In genomic region chr7:92234476-92235202, GRCm38 (mm10) we compare ENCODE assay signal across 11 mouse cellular contexts.
DNase-seq lines count a peak whose midpoint lies in the region; ATAC-seq and TF ChIP-seq lines count a peak whose summit lies in the region.
"Had no signal": no experiment of that assay in that cellular context is flagged by ENCODE, and none has a peak within 500 bp of the region (broad histone marks: within the 10 kb centered on the region; RNA-seq: fewer than 3 reads in every experiment).

No protein-coding gene starts in this region.

- peak; percentile 51; the same call in 1 of the 2 replicates for TF ChIP-seq POLR2A in cortical plate, adult 2 months (IDR thresholded peaks at IDR 0.05; ENCODE audit: extremely low read depth, insufficient read depth, low read length)
- TF ChIP-seq POLR2A in lung, adult 2 months (IDR thresholded peaks at IDR 0.05; ENCODE audit: borderline replicate concordance, extremely low read depth, low read depth, low read length) = no peak

- peak overlapping the region; percentile 57 for H3K4me2 ChIP-seq in hindbrain, embryonic 15.5 days
- peak overlapping the region; percentile 58 for H3K4me2 ChIP-seq in neural tube, embryonic 12.5 days (replicated peaks)
- H3K4me2 ChIP-seq: intestine, embryonic 15.5 days; liver, embryonic 15.5 days had no signal

- H3K36me3 ChIP-seq in hindbrain, embryonic 15.5 days = no peaks in the 10 kb centered on the region
- no peaks in the 10 kb centered on the region for H3K36me3 ChIP-seq in neural tube, embryonic 12.5 days
- H3K36me3 ChIP-seq: intestine, embryonic 15.5 days; liver, embryonic 15.5 days had no signal

- DNase-seq in frontal cortex, postnatal 36 days (ENCODE audit: low spot score in 2 of 2) = peak; percentile 34 to 56
- no peak for DNase-seq in frontal cortex, postnatal 25 days (ENCODE audit: low spot score in 2 of 2)
- no peak for DNase-seq in lung, adult 2 months

- H3K9me3 ChIP-seq in hindbrain, embryonic 15.5 days = no peaks in the 10 kb centered on the region
- H3K9me3 ChIP-seq in neural tube, embryonic 12.5 days = no peaks in the 10 kb centered on the region
- H3K9me3 ChIP-seq: intestine, embryonic 15.5 days; liver, embryonic 15.5 days had no signal

- TF ChIP-seq CTCF in cortical plate, adult 2 months (IDR thresholded peaks at IDR 0.05; ENCODE audit: extremely low read depth, insufficient read depth, low read length) = no peak
- no peak for TF ChIP-seq CTCF in lung, adult 2 months (IDR thresholded peaks at IDR 0.05; ENCODE audit: insufficient read depth, low read length)

- peak; percentile 94 for ATAC-seq in hindbrain, embryonic 15.5 days (ENCODE audit: low FRiP score, low read depth)
- ATAC-seq in neural tube, embryonic 12.5 days (ENCODE audit: low FRiP score, low read depth) = peak; percentile 73
- no peak for ATAC-seq in activated CD4-positive, CD25-positive, alpha-beta regulatory T cell, adult 4 months
- no peak for ATAC-seq in megakaryocyte-erythroid progenitor cell, adult 5-6 weeks (replicated peaks; ENCODE audit: low FRiP score, low TSS enrichment, poor library complexity, severe bottlenecking)
- ATAC-seq: intestine, embryonic 15.5 days had no signal

- H3K4me1 ChIP-seq in cortical plate, adult 2 months (ENCODE audit: control insufficient read depth, insufficient read depth, low read length) = no peaks in the 10 kb centered on the region; the same call in 1 of the 2 replicates
- peaks cover 27% of the 10 kb centered on the region for H3K4me1 ChIP-seq in hindbrain, embryonic 15.5 days (replicated peaks)
- H3K4me1 ChIP-seq in neural tube, embryonic 12.5 days = peaks cover 14% of the 10 kb centered on the region
- H3K4me1 ChIP-seq in lung, adult 2 months (ENCODE audit: control insufficient read depth, insufficient read depth, low read length) = no peaks in the 10 kb centered on the region
- H3K4me1 ChIP-seq: intestine, embryonic 15.5 days; liver, embryonic 15.5 days had no signal

- H3K4me3 ChIP-seq in cortical plate, adult 2 months (ENCODE audit: insufficient read depth, low read length) = peak overlapping the region; percentile 55
- H3K4me3 ChIP-seq in hindbrain, embryonic 15.5 days = peak overlapping the region; percentile 50
- peak overlapping the region; percentile 32 for H3K4me3 ChIP-seq in neural tube, embryonic 12.5 days
- no peak overlapping the region for H3K4me3 ChIP-seq in lung, adult 2 months (replicated peaks; ENCODE audit: extremely low read depth, low read depth, low read length)
- H3K4me3 ChIP-seq: erythroblast, embryonic 14.5 days; intestine, embryonic 15.5 days; liver, embryonic 15.5 days had no signal

- 27% methylated on average over 11 of the region's 11 CpGs for WGBS in hindbrain, embryonic 15.5 days
- 47% methylated on average over 11 of the region's 11 CpGs for WGBS in neural tube, embryonic 12.5 days
- 69% methylated on average over 11 of the region's 11 CpGs for WGBS in lung, adult 2 months

- no peaks in the 10 kb centered on the region for H3K27me3 ChIP-seq in hindbrain, embryonic 15.5 days
- H3K27me3 ChIP-seq in neural tube, embryonic 12.5 days (replicated peaks) = no peaks in the 10 kb centered on the region
- H3K27me3 ChIP-seq: intestine, embryonic 15.5 days; liver, embryonic 15.5 days had no signal

- H3K9ac ChIP-seq in hindbrain, embryonic 15.5 days = peak overlapping the region; percentile 53
- 0 out of 2 replicates have a peak overlapping the region, but pooled peaks have one; percentile 35 for H3K9ac ChIP-seq in neural tube, embryonic 12.5 days
- H3K9ac ChIP-seq: intestine, embryonic 15.5 days; liver, embryonic 15.5 days had no signal

- no peak overlapping the region for H3K27ac ChIP-seq in cortical plate, adult 2 months (ENCODE audit: insufficient read depth, low read length)
- peak overlapping the region; percentile 58 for H3K27ac ChIP-seq in hindbrain, embryonic 15.5 days (replicated peaks)
- no peak overlapping the region for H3K27ac ChIP-seq in neural tube, embryonic 12.5 days
- H3K27ac ChIP-seq: intestine, embryonic 15.5 days; liver, embryonic 15.5 days had no signal

Comparison
In these comparisons a context has a peak if more than half of its experiments do, and no peak if none do; other contexts are left out.
1. DNase-seq: peak in frontal cortex, postnatal 36 days (2 of 2); none in frontal cortex, postnatal 25 days (0 of 2) and lung, adult 2 months (single experiment).
2. ATAC-seq: peak in hindbrain, embryonic 15.5 days (single experiment) and neural tube, embryonic 12.5 days (single experiment); none in activated CD4-positive, CD25-positive, alpha-beta regulatory T cell, adult 4 months (single experiment) and megakaryocyte-erythroid progenitor cell, adult 5-6 weeks (single experiment).